Mouse (Mus musculus) natural killer cell, adult 2 months (primary cell): ENCODE data around the gene Dtx1.

Experiments
- DNase-seq, 2 experiments: peaks; one replicate each; pipeline ENCODE4 v3.0.0; 2022; ENCODE audit warnings: low spot score in 2 of 2

Gene Dtx1

GRCm38 (mm10) chr5:120711827-120712226 lies at the start of gene Dtx1:
Gene Dtx1, minus strand, starts transcription at chr5:120711927.
- no peak for DNase-seq

- DNase-seq, result peak; percentile 35 to 58
These were observed 42.5 kb upstream of the Dtx1 start for GRCm38 (mm10) chr5:120754215-120754614.

- no peak for DNase-seq
These were observed 41.1 kb upstream of the Dtx1 start for GRCm38 (mm10) chr5:120752786-120753185.

- no peak for DNase-seq
These were observed 39.5 kb upstream of the Dtx1 start for GRCm38 (mm10) chr5:120751206-120751605.

- DNase-seq, result no peak
These were observed 38.0 kb upstream of the Dtx1 start, which contains the start of gene Oas2 for GRCm38 (mm10) chr5:120749688-120750087. Gene Oas2, minus strand, starts transcription at chr5:120749853.

- peak; percentile 41 to 44 for DNase-seq
These were observed 34.7 kb upstream of the Dtx1 start for GRCm38 (mm10) chr5:120746451-120746850.

GRCm38 (mm10) chr5:120742125-120742524 lies 30.4 kb upstream of the Dtx1 start:
- DNase-seq, result peak; percentile 47 to 62

- no peak for DNase-seq
These were observed 22.8 kb upstream of the Dtx1 start for GRCm38 (mm10) chr5:120734380-120734990.

- no peak for DNase-seq
These were observed 22.0 kb upstream of the Dtx1 start for GRCm38 (mm10) chr5:120733696-120734095.

GRCm38 (mm10) chr5:120732740-120733139 lies 21.0 kb upstream of the Dtx1 start:
- no peak for DNase-seq

GRCm38 (mm10) chr5:120729319-120729718 lies 17.6 kb upstream of the Dtx1 start:
- no peak for DNase-seq

- DNase-seq, result no peak
These were observed 14.2 kb upstream of the Dtx1 start for GRCm38 (mm10) chr5:120725811-120726455.

GRCm38 (mm10) chr5:120721005-120721404 lies 9.3 kb upstream of the Dtx1 start:
- DNase-seq, result no peak

GRCm38 (mm10) chr5:120718600-120719378 lies 7.1 kb upstream of the Dtx1 start:
- no peak for DNase-seq

GRCm38 (mm10) chr5:120717136-120717535 lies 5.4 kb upstream of the Dtx1 start:
- no peak for DNase-seq

GRCm38 (mm10) chr5:120714314-120714713 lies 2.6 kb upstream of the Dtx1 start:
- peak; percentile 70 to 87 for DNase-seq

GRCm38 (mm10) chr5:120712721-120713120 lies 994 bp upstream of the Dtx1 start:
- DNase-seq, result no peak

- DNase-seq, result peak; percentile 54 to 74
These were observed 311 bp downstream of the Dtx1 start for GRCm38 (mm10) chr5:120711416-120711815.

- DNase-seq, result no peak
These were observed 890 bp downstream of the Dtx1 start for GRCm38 (mm10) chr5:120710826-120711248.

- no peak for DNase-seq
These were observed 1.4 kb downstream of the Dtx1 start for GRCm38 (mm10) chr5:120710161-120710825.

- peak in 1 of 2 experiments; percentile 48 for DNase-seq
These were observed 4.8 kb downstream of the Dtx1 start for GRCm38 (mm10) chr5:120706976-120707375.

- peak; percentile 38 to 70 for DNase-seq
These were observed 5.2 kb downstream of the Dtx1 start for GRCm38 (mm10) chr5:120706541-120706940.
